Mouse (Mus musculus) small intestine, adult 2 months (tissue): ENCODE results near the gene Entpd5.
A peak's percentile ranks its signal among the peaks of the same experiment; 100 is the strongest.

Experiments
- CTCF ChIP-seq: fragments of 200-500 bp; IDR thresholded peaks from 2 replicates; pipeline ENCODE4 v1.5.1; 2012; ENCODE audit warnings: low read depth, mild to moderate bottlenecking, control low read depth, inconsistent platforms, low read length, moderate library complexity, mixed read lengths; ENCODE audit not compliant: insufficient replicate concordance, insufficient read length; ENCODE audit errors: extremely low read depth
- POLR2A ChIP-seq: fragments of 200-500 bp; IDR thresholded peaks from 2 replicates; pipeline ENCODE4 v1.6.1; 2012; ENCODE audit warnings: low read depth, mild to moderate bottlenecking, control low read depth, inconsistent platforms, low read length, moderate library complexity

DNA sequence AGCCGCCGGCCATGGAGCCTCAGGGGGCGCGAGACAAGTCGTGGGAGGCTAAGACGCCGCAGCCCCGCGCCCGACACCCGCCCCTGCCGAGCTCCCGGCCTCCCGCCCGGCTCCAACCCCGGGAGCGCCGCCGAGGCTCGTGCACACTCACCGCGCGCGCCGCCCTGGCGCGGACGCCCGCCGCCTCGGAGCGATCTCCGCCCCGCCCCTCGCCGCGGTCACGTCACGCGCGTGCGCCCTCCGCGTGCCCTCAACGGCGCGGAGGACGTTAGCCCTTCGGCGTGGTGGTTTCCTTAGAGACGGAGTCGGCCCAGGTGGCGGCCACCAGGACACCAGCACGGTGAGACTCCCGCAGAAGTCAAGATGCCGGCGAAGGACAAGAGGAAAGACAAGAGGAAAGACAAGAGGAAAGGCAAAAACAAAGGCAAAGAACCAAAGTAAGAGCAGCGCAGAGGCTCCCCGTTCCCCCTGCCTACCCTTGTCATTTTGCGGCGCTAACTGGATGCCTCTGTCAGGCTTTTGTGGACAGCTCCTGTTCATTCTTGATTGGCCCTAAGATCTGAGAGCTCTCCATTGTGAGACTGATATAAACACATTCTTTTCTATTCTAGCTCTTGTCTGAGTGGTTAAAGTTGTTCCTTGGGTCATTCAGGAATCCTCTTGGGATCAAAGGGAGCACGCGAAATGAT is at the start of gene Entpd5, which contains the start of gene Bbof1:
- TF ChIP-seq POLR2A: peak; percentile 80
- no peak for TF ChIP-seq CTCF
